Mouse (Mus musculus) kidney, adult 2 months (tissue): ENCODE data around the gene Zfp266.

Experiments
- CTCF ChIP-seq: fragments of 200-500 bp; conservative IDR thresholded peaks from 2 replicates; pipeline ENCODE4 v1.5.1; 2011; ENCODE audit warnings: low read depth, mild to moderate bottlenecking, control low read depth, low read length, moderate library complexity, mixed read lengths; ENCODE audit not compliant: insufficient read depth, insufficient read length
- POLR2A ChIP-seq: fragments of 200-500 bp; IDR thresholded peaks from one replicate; pipeline ENCODE4 v1.6.1; 2011; ENCODE audit warnings: low read depth, low read length, control low read depth

- TF ChIP-seq POLR2A (no peak), CTCF (no peak)
These were observed 30.6 kb upstream of the Zfp266 start for GRCm38 (mm10) chr9:20551781-20552275.
